Mouse (Mus musculus): Measurements from ENCODE around the gene Ngrn.

DNA sequence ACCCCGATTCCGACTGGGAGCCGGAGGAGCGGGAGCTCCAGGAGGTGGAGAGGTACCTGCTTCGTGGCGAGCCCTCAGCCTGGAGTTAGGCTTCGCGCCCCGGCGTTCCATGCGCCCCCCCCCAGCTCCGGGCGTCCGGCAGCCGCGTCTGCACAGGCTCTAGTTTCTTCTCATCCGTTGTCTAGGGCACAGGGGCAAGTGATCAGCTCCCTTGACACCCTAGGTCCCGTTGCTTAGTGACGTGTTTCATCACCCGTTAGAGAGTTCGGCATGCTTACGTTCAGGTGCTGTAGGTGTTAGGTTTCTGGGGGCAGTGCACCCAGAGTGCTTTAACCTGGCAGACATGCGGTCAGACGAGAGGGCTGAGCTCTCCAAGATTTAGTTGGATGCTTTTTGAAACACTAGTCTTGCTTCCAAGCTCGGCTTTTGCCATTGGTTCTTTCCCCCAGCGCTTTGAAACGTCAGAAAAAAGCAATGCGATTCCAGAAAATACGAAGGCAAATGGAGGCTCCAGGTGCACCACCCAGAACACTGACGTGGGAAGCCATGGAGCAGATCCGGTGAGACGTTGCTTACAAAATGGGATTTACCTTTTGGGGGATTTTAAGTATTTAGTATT is 466 bp downstream of the Ngrn start:
- TF ChIP-seq EP300 (IDR thresholded peaks at IDR 0.05; ENCODE audit: low read depth) (no peak), CTCF (IDR thresholded peaks at IDR 0.05; ENCODE audit: low read depth) (no peak)

All from liver, postnatal 0 days (tissue).